Mouse (Mus musculus) A20 (cell line): Measurements from ENCODE around the gene Decr2.
A peak's percentile ranks its signal among the peaks of the same experiment; 100 is the strongest.
"Not testable (repeated sequence)": the region's sequence is repeated elsewhere in the genome, so short reads cannot be mapped to it uniquely, and the experiment has no call there.

Experiments
- DNase-seq: peaks from one replicate; pipeline ENCODE4 v3.0.0-alpha.2; 2011; ENCODE audit warnings: low read depth, low spot score

Gene Decr2

DNA sequence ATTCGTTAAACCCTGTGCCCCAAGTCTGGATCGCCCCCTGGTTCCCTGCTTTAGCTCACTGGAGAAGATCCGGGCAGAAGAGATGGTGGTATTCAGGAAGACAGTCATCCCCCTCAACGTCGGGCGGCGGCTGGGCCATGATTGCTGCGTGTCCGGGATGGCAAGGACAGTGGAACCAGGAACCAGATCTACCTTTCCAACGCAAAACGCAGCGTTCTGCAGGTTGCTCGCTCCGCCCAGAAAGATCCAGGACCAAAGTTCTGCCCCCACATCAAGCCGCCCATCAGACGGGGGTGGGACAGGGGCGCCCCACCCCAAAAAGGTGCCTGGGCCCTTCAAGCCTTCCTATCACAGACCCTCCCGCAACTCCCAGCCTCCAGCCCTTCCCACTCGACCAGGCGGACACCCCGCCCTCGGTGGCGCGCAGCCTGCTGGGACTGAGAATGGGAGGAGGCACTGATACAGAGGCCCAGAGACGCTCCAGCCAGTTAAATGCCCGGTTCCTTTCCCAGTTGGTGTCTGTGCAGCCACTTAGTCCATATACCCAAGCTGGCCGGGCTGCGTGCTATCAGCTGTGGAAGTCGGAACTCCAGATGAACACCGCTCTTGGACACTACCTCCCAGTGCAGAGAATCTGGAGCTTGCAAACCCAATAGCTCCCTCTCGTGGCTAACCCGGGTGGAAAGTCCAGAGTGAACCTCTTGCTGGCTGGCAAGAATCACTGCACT, at the start of gene Decr2:
Decr2 (minus strand) TSS at position 433 of the 728 bp plus-strand sequence.
- peak; percentile 91 for DNase-seq

DNA sequence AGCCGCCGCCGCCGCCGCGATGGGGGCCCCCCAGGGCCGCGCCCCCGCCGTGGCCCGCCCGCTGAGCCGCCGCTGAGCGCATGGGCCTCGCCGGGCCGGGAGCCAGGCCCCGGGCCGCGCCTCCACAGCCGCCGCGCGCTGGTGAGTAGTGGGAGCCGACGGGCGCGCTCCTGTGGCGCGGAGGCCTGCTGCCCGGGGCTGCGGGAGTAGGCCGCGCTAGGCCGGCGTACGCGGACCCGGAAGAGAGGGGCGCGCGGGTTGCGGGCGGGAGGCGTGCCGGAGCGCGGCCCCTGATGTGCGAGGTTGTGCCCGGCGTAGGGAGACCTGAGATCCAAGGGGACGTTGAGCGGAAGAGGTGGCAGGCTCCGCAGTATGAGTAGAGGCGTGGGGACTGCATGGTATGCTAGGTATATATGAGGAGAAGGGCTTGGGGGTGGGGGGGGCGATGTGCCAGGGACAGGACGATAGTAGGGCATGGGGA, 48.8 kb upstream of the Decr2 start:
- DNase-seq: peak; percentile 63

DNA sequence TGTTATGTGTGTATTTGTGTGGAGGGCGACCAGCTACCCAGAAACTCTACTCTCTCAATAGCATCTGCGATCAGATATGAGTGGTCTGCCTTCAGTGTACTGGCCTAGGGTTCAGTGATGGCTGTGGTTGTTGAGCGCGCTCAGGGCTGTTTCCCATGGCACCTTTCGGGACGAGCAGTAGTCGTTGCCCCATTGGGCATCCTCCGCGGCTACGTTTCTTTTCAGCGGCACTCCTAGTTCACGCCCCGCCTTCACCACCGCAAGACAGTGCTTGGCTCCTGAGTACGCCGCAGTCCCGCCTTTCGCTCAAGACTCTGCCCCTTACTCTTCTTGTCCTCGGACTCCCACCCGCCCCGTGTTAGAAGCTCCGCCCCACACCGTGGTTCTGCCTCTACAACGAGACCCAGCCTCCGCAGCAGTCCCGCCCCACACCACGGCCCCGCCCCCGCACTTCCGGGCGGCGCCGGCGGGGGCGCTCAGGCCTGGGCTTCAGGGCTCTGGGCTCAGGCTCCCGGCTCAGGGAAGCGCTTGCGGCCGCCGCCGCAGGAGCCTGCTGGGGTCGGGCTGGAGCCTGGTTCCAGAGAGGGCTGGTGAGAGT, 48.2 kb upstream of the Decr2 start, which contains the start of gene Axin1:
Axin1 (plus strand) TSS at position 450 of the 598 bp plus-strand sequence.
- peak; percentile 99 for DNase-seq

DNA sequence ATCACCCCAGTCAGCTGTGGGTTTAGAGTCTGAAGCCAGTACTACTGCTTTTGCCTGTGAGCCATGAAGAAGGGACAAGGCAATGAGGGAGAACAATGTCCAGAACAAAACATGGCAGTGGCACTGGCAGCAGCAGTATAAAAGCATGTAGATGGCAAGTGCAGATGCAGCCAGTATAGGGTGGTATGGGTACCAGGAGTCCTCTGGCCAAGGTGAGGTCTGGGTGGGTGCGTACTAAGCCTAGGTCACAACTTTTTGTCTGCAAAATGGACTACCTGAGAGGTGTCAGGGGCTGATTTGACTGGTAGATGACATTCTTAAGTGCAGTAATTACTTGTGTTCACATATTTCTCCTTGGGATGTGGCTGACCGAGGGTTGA, 47.6 kb upstream of the Decr2 start:
- no peak for DNase-seq

GRCm38 (mm10) chr17:26137106-26137750, 47.1 kb upstream of the Decr2 start:
- no peak for DNase-seq

DNA sequence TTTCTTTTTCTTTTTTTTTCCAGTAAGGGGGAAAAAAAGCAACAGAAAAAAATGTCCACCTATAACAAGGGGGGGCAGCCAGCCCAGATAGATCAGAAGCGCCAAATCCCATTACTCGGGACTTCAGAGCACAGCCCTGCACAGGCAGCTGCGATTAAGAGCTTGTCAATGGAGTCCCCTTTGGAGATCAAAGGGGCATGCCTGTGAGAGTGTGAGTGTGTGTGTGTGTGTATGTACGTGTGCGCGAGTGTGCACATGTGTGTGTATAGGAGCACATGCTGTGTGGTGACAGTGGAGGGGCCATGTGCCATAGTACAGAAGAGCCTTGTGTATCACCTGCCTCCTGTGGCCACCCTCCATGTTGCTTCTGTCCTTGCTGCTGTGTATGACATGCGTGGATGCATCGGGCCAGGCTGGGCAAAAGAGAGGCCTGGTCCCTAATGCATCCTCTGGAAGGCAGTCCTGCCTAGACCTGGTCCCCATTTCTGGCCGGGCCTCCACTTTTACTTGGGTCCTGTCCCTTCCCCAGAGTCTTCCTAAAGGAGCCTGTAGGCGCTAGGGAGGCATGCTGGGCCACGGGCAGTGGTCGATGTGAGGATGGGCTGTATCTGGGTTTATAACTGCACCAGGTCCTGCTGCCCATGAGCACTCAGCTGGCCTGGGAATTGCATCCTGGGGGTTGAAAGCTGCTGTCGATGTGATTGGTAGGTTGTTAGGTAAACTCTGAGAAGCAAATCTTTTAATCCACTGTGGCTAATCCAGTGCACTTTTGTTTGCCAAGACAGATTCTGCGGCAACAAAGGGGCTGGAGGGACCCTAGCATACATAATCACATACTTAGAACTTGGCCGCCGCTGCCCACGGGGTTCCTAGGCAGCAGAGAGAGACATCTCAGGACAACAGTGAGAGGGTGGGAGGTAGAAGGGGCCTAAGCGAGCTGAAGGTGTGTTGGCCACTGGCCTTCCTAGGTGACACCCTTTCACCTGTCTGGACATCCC, 42.0 kb upstream of the Decr2 start:
- no peak for DNase-seq

DNA sequence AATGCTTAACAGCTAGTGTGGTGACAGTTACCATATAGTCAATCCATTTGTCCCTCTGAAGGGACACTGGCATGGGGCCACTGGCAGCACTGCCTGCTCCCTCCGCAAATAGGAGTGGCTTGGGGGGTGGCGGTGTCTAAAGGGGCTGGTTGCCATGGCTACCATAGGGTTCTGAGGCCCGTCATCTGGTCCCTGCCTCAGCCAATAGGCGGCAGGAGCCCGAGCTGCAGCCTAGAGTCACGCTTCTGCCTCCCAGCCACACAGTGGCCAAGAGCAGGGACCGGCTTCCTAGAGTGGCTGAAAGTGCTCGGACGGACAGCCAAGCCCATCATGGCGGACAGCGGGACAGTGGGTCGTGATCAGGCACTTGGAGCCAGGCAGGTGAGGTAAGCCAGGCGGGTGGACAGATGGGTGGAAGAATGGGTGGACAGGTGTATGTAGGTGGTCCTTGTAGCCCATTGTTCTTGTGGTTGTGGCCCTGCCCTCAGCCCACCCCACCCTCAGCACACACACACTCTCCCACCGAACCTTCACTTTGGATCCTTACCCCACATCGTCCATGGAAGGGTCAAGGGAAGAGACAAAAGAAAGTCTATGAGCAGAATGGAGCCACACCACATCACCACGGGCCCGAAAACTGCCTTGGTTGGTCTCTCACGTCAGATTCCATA, 41.1 kb upstream of the Decr2 start:
- no peak for DNase-seq

- DNase-seq: no peak
Measured at GRCm38 (mm10) chr17:26125226-26125625, 35.1 kb upstream of the Decr2 start.

DNA sequence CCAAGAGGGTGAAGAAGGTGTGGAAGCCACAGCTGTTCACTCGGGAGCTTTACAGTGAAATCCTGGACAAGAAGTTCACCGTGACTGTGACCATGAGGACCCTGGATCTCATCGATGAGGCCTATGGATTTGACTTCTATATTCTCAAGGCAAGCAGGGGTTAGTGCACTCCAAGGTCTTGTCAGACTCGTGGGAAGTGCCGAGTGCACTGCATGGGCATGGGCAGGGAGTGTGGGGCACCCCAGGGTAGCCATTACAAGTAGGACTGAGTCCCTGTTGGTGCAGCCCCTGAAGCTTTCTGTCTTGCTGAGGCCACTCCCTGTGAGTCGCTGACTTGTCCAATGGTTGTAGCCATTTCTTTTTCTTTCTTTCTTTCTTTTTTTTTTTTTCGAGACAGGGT, 34.4 kb upstream of the Decr2 start:
- DNase-seq: no peak

DNA sequence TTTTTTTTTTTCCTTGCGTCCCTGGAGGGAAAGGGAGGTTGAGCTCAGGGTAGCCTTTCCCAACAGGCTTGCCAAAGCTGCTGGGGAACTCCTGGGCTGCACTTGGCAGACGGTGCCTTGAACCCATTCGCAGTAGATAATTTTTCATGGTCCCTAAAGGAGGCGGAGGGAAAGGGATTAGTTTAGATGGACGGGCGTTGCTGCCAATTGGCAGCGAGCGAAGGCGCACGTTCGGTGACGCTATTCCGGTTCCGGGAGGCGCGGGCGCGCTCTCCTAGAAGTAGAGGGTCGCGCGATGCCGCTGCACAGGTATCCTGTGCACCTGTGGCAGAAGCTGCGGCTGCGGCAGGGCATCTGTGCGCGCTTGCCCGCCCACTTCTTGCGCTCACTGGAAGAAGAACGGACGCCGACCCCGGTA, 33.1 kb upstream of the Decr2 start, which contains the start of gene Mrpl28:
Mrpl28 (plus strand) TSS at position 234 of the 418 bp plus-strand sequence.
- peak; percentile 98 for DNase-seq

GRCm38 (mm10) chr17:26122431-26123140, 32.4 kb upstream of the Decr2 start:
- DNase-seq: peak; percentile 18

- DNase-seq: peak; percentile 89
Measured at GRCm38 (mm10) chr17:26119766-26120710, 29.9 kb upstream of the Decr2 start.

GRCm38 (mm10) chr17:26116503-26117258, 26.5 kb upstream of the Decr2 start:
- DNase-seq: no peak

DNA sequence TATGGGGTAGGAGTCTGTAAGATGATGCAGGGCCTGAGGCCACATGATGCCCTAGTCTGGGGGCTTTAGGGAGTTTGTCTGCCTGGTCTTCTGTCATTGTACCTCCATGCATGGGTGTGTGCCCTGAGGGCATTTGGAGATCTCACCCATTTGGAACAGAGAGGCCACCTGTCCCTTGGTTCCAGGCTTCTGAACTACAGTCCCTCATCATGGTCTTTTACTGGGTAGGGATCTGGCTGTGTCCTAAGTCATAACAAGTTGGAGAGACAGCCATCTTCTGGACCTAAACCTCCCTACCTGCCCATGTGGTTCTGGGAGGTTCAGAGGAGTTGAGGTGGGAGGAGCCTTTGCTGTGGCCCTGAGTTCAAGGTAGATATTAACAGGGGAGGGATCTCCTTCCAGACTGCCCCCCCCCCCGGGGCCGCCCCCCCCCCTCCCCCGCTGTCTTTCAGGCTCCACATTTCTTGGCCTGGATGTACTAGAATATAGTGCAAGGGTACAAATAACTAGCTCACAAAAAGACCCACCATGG, 25.9 kb upstream of the Decr2 start:
- no peak for DNase-seq

DNA sequence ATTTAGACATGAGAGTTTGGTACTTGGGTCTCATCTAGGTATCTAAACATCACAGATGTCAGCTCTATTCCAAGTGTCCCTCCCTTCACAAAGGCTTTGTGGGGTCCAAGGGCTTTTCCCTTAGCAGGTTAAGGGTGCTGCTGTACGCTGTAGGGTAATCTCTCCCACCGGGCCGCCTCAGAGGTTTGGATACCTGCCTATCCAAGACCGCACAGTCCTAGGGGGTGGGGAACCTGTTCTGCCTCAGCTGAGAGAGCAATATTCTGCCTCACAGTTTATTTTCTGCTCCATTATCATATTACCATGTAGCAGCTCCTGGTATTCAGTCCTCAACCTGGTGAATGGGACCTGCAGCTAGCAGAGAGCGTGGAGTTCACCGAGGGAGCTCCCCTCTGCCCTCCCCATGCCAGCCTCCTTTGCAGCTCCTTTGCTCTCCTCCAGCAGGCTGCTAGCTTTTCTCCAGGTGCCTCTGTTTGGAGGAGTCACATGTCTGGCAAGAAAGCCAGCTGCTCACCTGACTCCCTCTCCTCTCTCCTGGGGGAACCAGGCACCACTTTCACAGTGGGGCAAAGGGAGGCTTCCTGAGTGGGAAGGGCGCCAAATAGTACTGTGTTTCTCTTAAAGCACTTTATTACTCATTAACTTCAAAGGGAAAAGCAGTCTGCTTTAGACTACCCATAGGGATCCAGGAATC, 25.2 kb upstream of the Decr2 start:
- no peak for DNase-seq

DNA sequence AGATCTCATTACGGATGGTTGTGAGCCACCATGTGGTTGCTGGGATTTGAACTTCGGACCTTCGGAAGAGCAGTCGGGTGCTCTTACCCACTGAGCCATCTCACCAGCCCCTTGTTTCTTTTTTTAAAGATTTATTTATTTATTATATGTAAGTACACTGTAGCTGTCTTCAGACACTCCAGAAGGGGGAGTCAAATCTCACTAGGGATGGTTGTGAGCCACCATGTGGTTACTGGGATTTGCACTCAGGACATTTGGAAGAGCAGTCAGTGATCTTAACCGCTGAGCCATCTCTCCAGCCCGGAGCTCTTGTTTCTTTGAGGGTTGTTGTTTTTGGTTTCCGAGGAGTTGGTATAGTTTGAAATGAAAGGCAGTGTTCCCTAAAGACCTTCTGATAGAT, 24.3 kb upstream of the Decr2 start:
- DNase-seq: not testable (repeated sequence)

- DNase-seq: no peak
Measured at GRCm38 (mm10) chr17:26114061-26114460, 23.9 kb upstream of the Decr2 start.
